Mouse (Mus musculus) olfactory bulb, adult 2 months (tissue): ENCODE measurements around the gene Abtb2.

ENCODE experiments used
- CTCF ChIP-seq: fragments of 200-500 bp; IDR thresholded peaks from 2 replicates; pipeline ENCODE4 v1.5.1; 2012; ENCODE audit warnings: low read depth, mild to moderate bottlenecking, low read length, moderate library complexity; ENCODE audit not compliant: insufficient read depth
- POLR2A ChIP-seq: fragments of 200-500 bp; IDR thresholded peaks from 2 replicates; pipeline ENCODE4 v1.6.1; 2012; ENCODE audit warnings: mild to moderate bottlenecking, low read depth, low read length, moderate library complexity; ENCODE audit not compliant: insufficient read depth

DNA sequence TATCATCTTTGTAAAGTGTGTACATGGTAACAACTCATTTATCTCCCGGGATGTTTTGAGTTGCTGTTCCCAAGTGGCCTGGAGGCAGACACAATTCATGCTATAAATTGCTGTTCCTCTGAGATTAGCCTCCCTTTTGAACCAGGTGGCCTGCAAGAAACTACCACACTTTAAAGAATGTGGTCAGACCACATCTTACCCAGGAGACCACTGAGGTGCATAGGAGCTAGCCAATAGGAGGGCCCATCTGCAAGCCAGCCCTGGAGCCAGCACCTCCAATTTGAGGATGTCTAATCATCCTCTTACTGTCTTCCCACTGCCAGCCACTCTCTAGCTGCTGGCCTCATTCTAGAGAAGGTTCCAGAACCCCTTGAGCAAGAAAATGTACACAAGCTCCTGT, 35.4 kb downstream of the Abtb2 start:
- TF ChIP-seq CTCF (no peak), POLR2A (no peak)
